Mouse (Mus musculus) large intestine, adult 2 months (tissue): ENCODE data around the gene Acsl3. TPM values are rescaled to one million over a fixed set of nuclear protein-coding genes. Genes with fewer than 3 reads are reported as not detected.

Source experiments
- DNase-seq: peaks from one replicate; pipeline ENCODE4 v3.0.0-alpha.2; 2012; ENCODE audit warnings: low read depth, low spot score
- WGBS: fragments of 180-500 bp; shearing (Covaris S2); methylation state at CpG from one replicate; pipeline ENCODE4 v1.1.7; 2018; 5-methylcytosine and 5-hydroxymethylcytosine counted together
- polyA plus RNA-seq: library from polyadenylated mRNA; depleted of rRNA; stranded (reverse); fragments of >200 nt; gene quantifications from 2 replicates; pipeline ENCODE4 v1.2.3, GENCODE M21; 2012; rRNA removed

Acsl3 gene
- 10.6 and 10.9 TPM in 2 replicates for polyA plus RNA-seq

DNA sequence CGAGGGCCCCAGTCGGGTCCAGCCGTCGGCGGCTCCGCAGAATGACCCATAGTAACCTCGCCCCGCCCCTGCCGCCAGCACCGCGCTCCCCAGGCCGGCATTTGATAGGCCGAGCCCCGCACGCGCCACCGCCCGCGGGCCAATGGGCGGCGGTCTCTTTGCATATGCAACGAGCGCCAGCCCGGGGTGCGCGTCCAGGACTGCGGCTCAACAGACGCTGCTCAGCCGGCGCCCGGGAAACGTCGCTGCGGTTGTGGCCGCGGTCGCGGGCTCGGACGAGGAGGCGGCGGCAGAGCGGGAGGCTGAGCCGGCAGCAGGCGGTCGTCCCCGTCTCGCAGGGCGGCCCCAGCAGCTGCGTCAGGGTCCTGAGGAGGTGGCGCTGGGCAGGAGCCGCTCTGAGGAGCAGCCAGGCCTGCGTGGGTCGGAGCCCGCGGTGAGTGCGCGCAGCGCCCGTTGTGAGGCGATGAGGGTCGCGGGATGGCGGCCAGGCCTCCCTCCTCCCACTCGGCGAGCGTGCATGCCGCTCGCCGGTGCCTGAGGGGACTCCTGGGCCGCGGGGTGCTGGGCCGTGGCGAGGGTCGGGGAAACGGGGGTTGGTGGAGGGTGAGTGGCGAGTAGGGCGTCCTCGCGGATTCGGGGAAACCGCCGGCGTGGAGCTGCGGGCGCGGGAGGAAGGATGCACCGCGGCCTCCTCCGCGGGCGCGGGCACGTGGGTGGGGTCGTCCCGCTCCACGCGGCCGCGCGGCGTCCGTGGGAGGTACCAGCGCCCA, at the start of gene Acsl3, which contains the start of gene Utp14b:
Acsl3 (plus strand) TSS at position 155 of the 770 bp plus-strand sequence.
Utp14b (plus strand) TSS at position 368 of the 770 bp plus-strand sequence.
- WGBS, result under 1% methylated on average over 104 of the region's 104 CpGs
- no peak for DNase-seq

GRCm38 (mm10) chr1:78609134-78609907, 48.3 kb upstream of the Acsl3 start:
- DNase-seq, result no peak

GRCm38 (mm10) chr1:78611039-78611438, 46.6 kb upstream of the Acsl3 start:
- DNase-seq, result no peak
- 77% methylated on average over 4 of the region's 4 CpGs for WGBS

More at GRCm38 (mm10) chr1:78609134-78609907, 48.3 kb upstream of the Acsl3 start:
- WGBS, result 15% methylated on average over 12 of the region's 12 CpGs

- WGBS, result 43% methylated on average over 1 of the region's 1 CpGs
- no peak for DNase-seq
These were observed 44.7 kb upstream of the Acsl3 start for GRCm38 (mm10) chr1:78612959-78613358.

DNA sequence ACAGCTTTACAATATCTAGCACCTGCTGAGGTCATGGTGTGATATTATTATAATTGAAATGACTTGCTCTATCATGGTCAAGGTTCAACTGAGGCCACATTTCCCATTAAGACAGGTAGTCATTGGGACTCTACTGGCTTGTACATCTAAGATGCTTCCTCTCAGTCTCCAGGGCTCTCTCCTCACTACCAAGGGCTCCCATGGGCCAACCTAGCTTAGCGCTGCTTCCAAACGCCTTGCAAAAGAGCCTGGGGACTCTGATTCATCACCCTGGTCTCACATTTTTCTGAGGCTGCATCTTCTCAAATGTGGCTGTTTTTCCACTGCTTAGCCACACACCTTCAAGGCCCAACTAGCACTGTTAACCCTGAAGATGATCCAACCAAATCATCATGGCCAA, 33.3 kb upstream of the Acsl3 start:
- WGBS, result 93% methylated on average over 2 of the region's 2 CpGs
- DNase-seq, result no peak

DNA sequence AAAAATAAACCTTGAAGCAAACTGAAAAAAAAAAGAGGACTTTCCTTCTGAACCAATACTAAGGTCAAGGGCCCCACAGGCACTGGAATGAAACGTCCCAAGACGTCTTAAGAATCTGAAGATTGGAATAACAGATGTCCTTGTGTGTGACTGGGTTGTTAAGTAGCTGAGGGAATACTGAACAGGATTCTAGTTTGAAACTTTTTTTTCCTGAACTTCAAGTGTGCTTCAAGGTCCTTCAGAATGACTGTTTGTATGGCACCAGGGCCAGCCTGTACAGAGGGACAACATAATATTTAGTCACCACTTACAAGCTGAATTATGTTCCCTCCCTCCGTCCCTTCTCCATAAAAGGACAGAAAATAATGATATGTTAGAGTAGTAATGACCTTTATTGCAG, 23.1 kb upstream of the Acsl3 start:
- 78% methylated on average over 3 of the region's 3 CpGs for WGBS
- no peak for DNase-seq

DNA sequence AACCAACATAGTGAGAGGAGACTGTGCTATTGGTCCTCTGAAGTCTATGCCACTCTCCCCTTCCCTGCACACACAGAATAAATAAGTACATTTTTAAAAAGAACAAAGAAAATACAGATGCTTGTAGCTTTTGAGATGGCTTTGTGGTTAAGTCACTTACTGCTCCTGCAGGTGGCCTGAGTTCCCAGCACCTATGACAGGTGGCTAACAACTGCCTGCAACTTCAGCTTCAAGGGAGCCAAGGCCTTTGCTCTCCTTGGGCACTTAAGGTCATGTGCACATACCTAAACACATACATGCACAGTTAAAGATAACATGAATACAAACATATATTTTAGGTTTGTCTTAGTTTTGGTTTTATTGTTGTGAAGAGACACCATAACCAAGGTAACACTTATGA, 16.8 kb upstream of the Acsl3 start:
- DNase-seq, result no peak

- WGBS, result 90% methylated on average over 3 of the region's 3 CpGs
- DNase-seq, result no peak
These were observed 15.8 kb upstream of the Acsl3 start for GRCm38 (mm10) chr1:78641791-78642190.

GRCm38 (mm10) chr1:78642197-78642596, 15.4 kb upstream of the Acsl3 start:
- DNase-seq, result no peak
- 80% methylated on average over 2 of the region's 2 CpGs for WGBS

GRCm38 (mm10) chr1:78647317-78647885, 10.2 kb upstream of the Acsl3 start:
- peak; percentile 99 for DNase-seq
- 19% methylated on average over 8 of the region's 8 CpGs for whole genome bisulfite sequencing

DNA sequence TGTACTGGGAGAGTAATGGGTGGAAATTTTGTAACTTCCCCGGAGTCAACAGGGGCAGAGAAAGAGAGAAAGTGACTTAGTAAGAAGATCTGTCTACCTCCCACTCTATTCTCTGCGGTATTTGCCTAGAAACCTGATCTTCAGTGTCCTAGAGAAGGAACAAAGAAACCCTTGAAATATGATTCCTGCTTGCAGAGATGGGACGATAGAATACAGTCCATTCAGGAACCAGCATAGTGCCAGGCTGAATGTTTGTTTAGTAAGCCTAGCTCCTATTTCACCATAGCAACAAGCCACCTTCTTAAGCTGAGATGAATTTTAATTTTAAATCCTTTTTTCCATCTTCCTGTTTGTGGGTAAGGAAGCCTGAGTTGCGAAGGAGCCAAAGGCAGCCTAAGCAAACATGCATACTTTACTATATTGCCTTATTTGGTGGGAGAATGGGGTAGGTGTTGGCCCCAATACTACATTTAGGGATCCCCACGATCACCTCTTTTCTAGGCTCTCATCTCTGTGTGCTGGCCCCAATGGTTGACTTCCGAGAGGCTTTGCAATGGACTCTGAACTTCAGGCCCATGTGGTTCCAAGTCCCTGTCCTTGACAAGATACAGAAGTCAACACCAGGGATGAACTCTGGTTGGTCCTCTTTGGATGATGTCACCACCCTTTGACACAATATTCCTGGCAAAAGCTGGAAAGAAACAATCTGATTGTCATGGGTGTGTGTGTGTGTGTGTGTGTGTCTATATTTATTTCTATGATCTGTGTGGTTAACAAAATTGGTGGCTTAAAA, 8.2 kb upstream of the Acsl3 start:
- no peak for DNase-seq
- 59% methylated on average over 6 of the region's 6 CpGs for WGBS

DNA sequence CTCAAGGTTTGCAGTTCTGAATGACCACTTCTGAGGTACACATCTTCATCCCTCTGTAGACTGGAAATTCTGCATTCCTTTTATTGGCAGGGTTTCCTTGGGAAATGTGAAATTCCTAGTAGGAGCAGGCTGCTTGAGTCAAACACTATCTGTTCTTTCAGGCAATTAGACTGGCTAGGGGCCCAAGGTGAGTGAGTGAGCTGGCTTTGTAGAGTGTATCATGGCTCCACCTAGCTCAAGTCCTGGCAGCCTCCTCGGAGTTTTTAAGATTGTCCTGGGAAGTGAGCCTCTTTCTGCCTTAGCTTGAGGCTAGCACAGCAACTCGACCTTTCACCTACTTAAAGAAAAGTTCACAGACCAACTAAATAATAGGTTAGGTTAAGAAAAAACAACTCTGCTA, 1.2 kb upstream of the Acsl3 start:
- WGBS, result 19% methylated on average over 2 of the region's 2 CpGs
- no peak for DNase-seq

DNA sequence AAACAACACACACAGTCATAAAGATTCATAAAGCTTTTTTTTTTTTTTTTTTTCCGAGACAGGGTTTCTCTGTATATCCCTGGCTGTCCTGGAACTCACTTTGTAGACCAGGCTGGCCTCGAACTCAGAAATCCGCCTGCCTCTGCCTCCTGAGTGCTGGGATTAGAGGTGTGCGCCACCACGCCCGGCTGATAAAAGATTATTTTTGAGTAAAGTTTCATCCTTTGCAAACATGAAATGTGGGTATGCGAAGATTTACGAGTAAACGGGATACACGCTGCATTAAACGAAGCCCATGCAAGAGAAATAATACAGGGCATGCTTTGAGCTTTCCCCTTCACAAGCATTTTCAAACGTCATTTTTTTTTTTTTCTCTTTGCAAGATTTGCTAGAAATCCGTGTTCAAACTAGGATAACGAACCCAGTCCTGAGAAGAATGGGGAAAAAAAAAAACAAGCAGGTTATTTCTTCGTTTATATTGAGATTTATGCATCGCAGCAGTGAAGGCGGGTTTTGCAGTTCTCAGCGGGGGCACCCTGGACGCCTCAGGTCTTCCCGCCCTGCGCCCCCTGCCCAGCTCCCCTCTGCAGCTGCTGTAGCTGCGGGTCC, 500 bp upstream of the Acsl3 start:
- DNase-seq, result no peak

DNA sequence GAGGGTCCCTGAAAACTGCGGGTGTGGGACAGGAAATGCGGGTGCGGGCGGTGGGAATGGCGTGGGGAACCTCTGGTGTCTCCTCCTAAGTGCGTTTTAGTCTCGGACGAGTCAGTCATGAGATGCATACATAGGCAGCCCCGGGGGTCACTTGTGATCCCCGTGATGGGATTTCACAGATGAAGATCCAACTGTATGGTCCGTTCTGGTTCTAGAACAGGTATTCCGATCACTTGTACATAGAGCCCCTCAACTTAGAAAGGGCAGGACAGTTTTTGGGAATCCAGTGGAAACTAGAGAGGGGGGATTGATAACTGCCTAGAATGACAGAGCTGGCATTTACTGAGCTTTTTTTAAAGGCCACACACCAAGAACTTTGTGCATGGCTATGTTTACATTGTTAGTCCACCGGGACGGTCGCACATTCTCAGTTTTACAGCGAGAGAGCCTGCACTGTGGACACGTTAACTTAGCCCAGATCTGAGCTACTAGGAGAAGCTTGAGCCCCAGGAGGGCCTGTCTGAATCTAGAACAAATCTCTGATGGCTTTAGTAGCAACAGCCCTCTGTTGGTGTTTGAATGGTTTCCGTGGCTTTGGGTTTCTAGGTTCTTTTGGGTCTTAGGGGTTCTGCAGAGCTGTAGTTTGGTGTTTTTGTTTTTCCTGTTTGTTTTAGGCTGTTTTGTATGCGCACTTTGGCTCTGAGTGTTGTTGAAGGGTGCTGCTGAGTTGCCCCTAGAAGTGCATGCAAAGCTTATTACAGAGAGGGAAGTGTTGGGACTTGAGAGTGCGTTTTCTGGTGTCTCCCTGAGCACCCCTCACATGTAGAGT, 1.0 kb downstream of the Acsl3 start:
- DNase-seq, result no peak
- WGBS, result 2% methylated on average over 20 of the region's 20 CpGs

More for the DNA sequence above, 500 bp upstream of the Acsl3 start:
- 13% methylated on average over 22 of the region's 22 CpGs for WGBS

GRCm38 (mm10) chr1:78659270-78659823, 1.7 kb downstream of the Acsl3 start:
- no peak for DNase-seq
- WGBS, result 39% methylated on average over 4 of the region's 4 CpGs

DNA sequence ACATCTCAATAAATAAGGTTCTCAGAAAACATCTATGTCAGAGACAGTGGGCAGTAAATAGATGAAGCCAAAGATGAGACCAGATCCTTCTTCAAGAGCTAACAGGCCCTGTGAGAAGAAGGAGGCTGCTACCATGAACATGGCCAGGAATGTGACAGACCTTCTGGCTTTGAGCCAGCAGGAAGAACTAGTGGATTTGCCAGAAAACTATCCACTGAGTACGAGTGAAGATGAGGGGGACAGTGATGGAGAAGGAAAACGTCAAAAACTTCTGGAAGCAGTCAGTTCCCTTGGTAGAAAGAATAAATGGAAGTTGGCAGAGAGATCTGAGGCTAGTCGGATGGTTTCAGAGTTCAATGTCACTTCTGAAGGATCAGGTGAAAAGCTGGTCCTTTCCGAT, 6.7 kb downstream of the Acsl3 start:
- 63% methylated on average over 4 of the region's 4 CpGs for WGBS
- no peak for DNase-seq

DNA sequence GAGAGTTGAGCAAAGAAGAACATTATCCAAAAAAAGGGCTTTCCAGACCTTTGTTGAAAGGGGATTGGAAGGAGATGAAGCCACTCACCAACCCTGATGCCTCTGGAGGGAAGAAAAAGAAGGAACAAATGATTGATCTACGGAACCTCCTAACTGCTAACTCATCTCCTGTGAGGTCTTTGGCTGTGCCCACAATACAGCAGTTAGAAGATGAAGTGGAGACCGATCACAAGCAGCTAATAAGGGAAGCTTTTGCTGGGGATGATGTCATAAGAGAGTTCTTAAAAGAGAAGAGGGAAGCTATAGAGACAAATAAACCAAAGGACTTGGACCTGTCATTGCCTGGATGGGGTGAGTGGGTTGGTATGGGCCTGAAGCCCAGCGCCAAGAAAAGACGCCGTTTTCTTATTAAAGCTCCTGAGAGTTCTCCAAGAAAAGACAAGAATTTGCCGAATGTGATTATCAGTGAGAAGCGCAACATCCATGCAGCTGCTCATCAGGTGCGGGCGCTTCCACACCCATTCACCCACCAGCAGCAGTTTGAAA, 8.4 kb downstream of the Acsl3 start:
- WGBS, result 93% methylated on average over 9 of the region's 9 CpGs
- no peak for DNase-seq

- 64% methylated on average over 1 of the region's 1 CpGs for WGBS
- DNase-seq, result no peak
These were observed 9.0 kb downstream of the Acsl3 start for GRCm38 (mm10) chr1:78666585-78666984.
